Comparison of ENCODE assay signal across 22 mouse cellular contexts in the genomic region with DNA sequence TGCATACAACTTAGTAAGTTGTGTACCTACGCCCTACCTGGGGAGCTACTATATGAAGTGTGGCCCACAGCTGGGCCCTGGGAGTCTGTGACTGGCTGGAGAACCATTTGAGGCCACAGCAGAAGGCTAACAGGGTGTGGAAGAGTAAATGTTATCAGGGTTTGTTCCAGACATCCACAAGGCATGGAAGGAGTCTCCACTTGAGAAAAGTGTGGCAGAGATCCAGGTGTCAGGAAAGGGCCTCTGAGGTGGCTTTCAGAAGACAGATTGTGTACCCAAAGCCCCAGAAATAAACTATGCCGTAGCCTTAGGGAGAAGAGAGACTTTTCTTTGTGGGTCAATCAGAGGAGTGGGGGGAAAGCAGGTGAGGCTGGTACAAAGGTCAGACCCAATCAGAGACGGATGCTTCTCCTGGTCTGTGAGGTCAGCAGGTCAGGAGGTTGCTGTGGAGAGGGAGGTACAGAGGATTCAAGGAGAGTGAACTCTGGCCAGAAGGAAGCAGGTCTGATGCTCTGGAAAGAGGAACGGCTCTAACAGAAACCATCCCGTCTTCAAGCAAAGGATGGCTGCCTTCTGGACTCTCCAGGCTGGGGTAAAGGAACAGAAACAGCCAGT.
DNase-seq lines count a peak whose midpoint lies in the region; ATAC-seq and TF ChIP-seq lines count a peak whose summit lies in the region.
"Had no signal": no experiment of that assay in that cellular context is flagged by ENCODE, and none has a peak within 500 bp of the region (broad histone marks: within the 10 kb centered on the region; RNA-seq: fewer than 3 reads in every experiment).

No protein-coding gene starts in this region.

- no peak overlapping the region for H3K4me2 ChIP-seq in heart, embryonic 11.5 days
- no peak overlapping the region for H3K4me2 ChIP-seq in midbrain, embryonic 13.5 days (replicated peaks)
- H3K4me2 ChIP-seq in lung, postnatal 0 days (replicated peaks; ENCODE audit: low read depth, low read length), result no peak overlapping the region
- no peak overlapping the region for H3K4me2 ChIP-seq in stomach, embryonic 16.5 days (ENCODE audit: low read depth, low read length)
- H3K4me2 ChIP-seq in forebrain, embryonic 16.5 days (ENCODE audit: low read length), result no peak overlapping the region
- H3K4me2 ChIP-seq: embryonic facial prominence, embryonic 13.5 days; heart, embryonic 15.5 days; hindbrain, embryonic 14.5 days; liver, embryonic 13.5 days; midbrain, embryonic 12.5 days had no signal

- peak; percentile 41 for TF ChIP-seq EP300 in lung, postnatal 0 days (IDR thresholded peaks at IDR 0.05)

- H3K4me1 ChIP-seq in heart, embryonic 11.5 days (ENCODE audit: control insufficient read depth, insufficient read depth, low read length), result peaks cover 15% of the 10 kb centered on the region
- H3K4me1 ChIP-seq in midbrain, embryonic 10.5 days, result peaks cover 39% of the 10 kb centered on the region
- H3K4me1 ChIP-seq in midbrain, embryonic 13.5 days (replicated peaks), result peaks cover 17% of the 10 kb centered on the region
- peaks cover 44% of the 10 kb centered on the region; the same call in 1 of the 2 replicates for H3K4me1 ChIP-seq in lung, postnatal 0 days (ENCODE audit: insufficient read depth, low read depth, low read length)
- peaks cover 43% of the 10 kb centered on the region for H3K4me1 ChIP-seq in stomach, embryonic 16.5 days (ENCODE audit: control insufficient read depth, insufficient read depth, low read length)
- peaks cover 5% of the 10 kb centered on the region for H3K4me1 ChIP-seq in forebrain, embryonic 16.5 days (replicated peaks; ENCODE audit: control insufficient read depth, insufficient read depth, low read length)

- ATAC-seq in heart, embryonic 11.5 days (replicated peaks; ENCODE audit: insufficient number of reproducible peaks, low FRiP score, low TSS enrichment), result no peak
- no peak for ATAC-seq in midbrain, embryonic 13.5 days
- peak; percentile 20 for ATAC-seq in lung, postnatal 0 days
- no peak for ATAC-seq in stomach, embryonic 16.5 days (ENCODE audit: insufficient read depth, low FRiP score)
- no peak for ATAC-seq in forebrain, embryonic 16.5 days
- ATAC-seq: forebrain, embryonic 14.5 days; inflammation-experienced regulatory T-cells, adult 6 months had no signal

- DNase-seq in heart, adult 11 months, result peak; percentile 64
- DNase-seq in midbrain, embryonic 10.5 days (ENCODE audit: low spot score), result no peak
- peak; percentile 60 for DNase-seq in lung, postnatal 0 days (ENCODE audit: low spot score)
- no peak for DNase-seq in gastrocnemius, adult 2 months
- DNase-seq: adrenal gland, postnatal 36 days; cerebellum, postnatal 25 days; gastrocnemius, postnatal 14 days; heart, adult 2 months; heart, postnatal 4 days; kidney, postnatal 4 days; liver, embryonic 13.5 days; thymus, postnatal 25 days had no signal

- no peak overlapping the region for H3K27ac ChIP-seq in heart, embryonic 11.5 days (ENCODE audit: low read depth, low read length)
- H3K27ac ChIP-seq in midbrain, embryonic 10.5 days (replicated peaks), result 0 out of 2 replicates have a peak overlapping the region, but pooled peaks have one; percentile 7
- H3K27ac ChIP-seq in midbrain, embryonic 13.5 days, result no peak overlapping the region
- H3K27ac ChIP-seq in lung, postnatal 0 days (ENCODE audit: low read length), result peak overlapping the region; percentile 83; the same call in 1 of the 2 replicates
- peak overlapping the region; percentile 79 for H3K27ac ChIP-seq in stomach, embryonic 16.5 days (ENCODE audit: low read length)
- no peak overlapping the region for H3K27ac ChIP-seq in forebrain, embryonic 16.5 days (ENCODE audit: low read length)
- no peak overlapping the region for H3K27ac ChIP-seq in gastrocnemius, adult 2 months
- H3K27ac ChIP-seq: embryonic facial prominence, embryonic 13.5 days; heart, adult 2 months; heart, embryonic 15.5 days; hindbrain, embryonic 14.5 days; liver, embryonic 13.5 days; midbrain, embryonic 12.5 days had no signal

- intact Hi-C loops in gastrocnemius, adult 2 months (cut with DNase I), result no loop called here

- no peaks in the 10 kb centered on the region for H3K27me3 ChIP-seq in heart, embryonic 11.5 days (ENCODE audit: control insufficient read depth, insufficient read depth, low read length)
- peaks cover 24% of the 10 kb centered on the region; the same call in 1 of the 2 replicates for H3K27me3 ChIP-seq in midbrain, embryonic 10.5 days (ENCODE audit: low read depth, poor library complexity, severe bottlenecking)
- peaks cover 3% of the 10 kb centered on the region; the same call in 1 of the 2 replicates for H3K27me3 ChIP-seq in midbrain, embryonic 13.5 days
- H3K27me3 ChIP-seq in lung, postnatal 0 days (replicated peaks; ENCODE audit: insufficient read depth, low read length), result no peaks in the 10 kb centered on the region
- no peaks in the 10 kb centered on the region for H3K27me3 ChIP-seq in stomach, embryonic 16.5 days (ENCODE audit: control insufficient read depth, insufficient read depth, low read length)
- H3K27me3 ChIP-seq in forebrain, embryonic 16.5 days (replicated peaks; ENCODE audit: control insufficient read depth, insufficient read depth, low read length), result no peaks in the 10 kb centered on the region; the same call in 1 of the 2 replicates
- H3K27me3 ChIP-seq: embryonic facial prominence, embryonic 13.5 days; heart, embryonic 15.5 days; liver, embryonic 13.5 days had no signal

- H3K4me3 ChIP-seq in heart, embryonic 11.5 days (ENCODE audit: low read depth, low read length), result no peak overlapping the region
- no peak overlapping the region for H3K4me3 ChIP-seq in midbrain, embryonic 10.5 days
- no peak overlapping the region for H3K4me3 ChIP-seq in midbrain, embryonic 13.5 days (replicated peaks)
- no peak overlapping the region for H3K4me3 ChIP-seq in lung, postnatal 0 days (ENCODE audit: low read depth, low read length)
- no peak overlapping the region for H3K4me3 ChIP-seq in stomach, embryonic 16.5 days (replicated peaks; ENCODE audit: low read length)
- H3K4me3 ChIP-seq in forebrain, embryonic 16.5 days (replicated peaks; ENCODE audit: low read length), result no peak overlapping the region
- no peak overlapping the region for H3K4me3 ChIP-seq in gastrocnemius, adult 2 months
- H3K4me3 ChIP-seq: embryonic facial prominence, embryonic 13.5 days; heart, adult 2 months; heart, embryonic 15.5 days; liver, embryonic 13.5 days; midbrain, embryonic 12.5 days had no signal

- WGBS in heart, embryonic 11.5 days (ENCODE audit: insufficient replicate concordance), result 70% methylated on average over 5 of the region's 5 CpGs
- WGBS in midbrain, embryonic 10.5 days, result 84% methylated on average over 5 of the region's 5 CpGs
- 91% methylated on average over 5 of the region's 5 CpGs for WGBS in midbrain, embryonic 13.5 days
- 52% methylated on average over 5 of the region's 5 CpGs for WGBS in lung, postnatal 0 days
- 64% methylated on average over 5 of the region's 5 CpGs for WGBS in stomach, embryonic 16.5 days
- 83% methylated on average over 5 of the region's 5 CpGs for WGBS in forebrain, embryonic 16.5 days

- TF ChIP-seq CTCF in lung, postnatal 0 days (IDR thresholded peaks at IDR 0.05), result no peak
- no peak for TF ChIP-seq CTCF in gastrocnemius, adult 2 months (IDR thresholded peaks at IDR 0.05)

- no peak overlapping the region for H3K9ac ChIP-seq in heart, embryonic 11.5 days (ENCODE audit: low read depth, low read length)
- no peak overlapping the region for H3K9ac ChIP-seq in midbrain, embryonic 13.5 days (replicated peaks)
- no peak overlapping the region for H3K9ac ChIP-seq in lung, postnatal 0 days (replicated peaks; ENCODE audit: low read depth)
- H3K9ac ChIP-seq in stomach, embryonic 16.5 days (ENCODE audit: low read length), result no peak overlapping the region
- H3K9ac ChIP-seq in forebrain, embryonic 16.5 days (replicated peaks; ENCODE audit: low read depth, low read length), result no peak overlapping the region
- H3K9ac ChIP-seq: embryonic facial prominence, embryonic 13.5 days; heart, embryonic 15.5 days; hindbrain, embryonic 14.5 days; liver, embryonic 13.5 days; midbrain, embryonic 12.5 days had no signal

- H3K9me3 ChIP-seq in heart, embryonic 11.5 days (replicated peaks; ENCODE audit: control insufficient read depth, low read length), result no peaks in the 10 kb centered on the region
- no peaks in the 10 kb centered on the region for H3K9me3 ChIP-seq in midbrain, embryonic 10.5 days (replicated peaks)
- H3K9me3 ChIP-seq in midbrain, embryonic 13.5 days, result no peaks in the 10 kb centered on the region
- no peaks in the 10 kb centered on the region for H3K9me3 ChIP-seq in lung, postnatal 0 days (ENCODE audit: low read length)
- H3K9me3 ChIP-seq in stomach, embryonic 16.5 days (replicated peaks; ENCODE audit: control insufficient read depth, low read length), result no peaks in the 10 kb centered on the region
- no peaks in the 10 kb centered on the region for H3K9me3 ChIP-seq in forebrain, embryonic 16.5 days (ENCODE audit: control insufficient read depth, low read length)
- H3K9me3 ChIP-seq: embryonic facial prominence, embryonic 13.5 days; heart, embryonic 15.5 days; liver, embryonic 13.5 days; midbrain, embryonic 12.5 days had no signal

- no peaks in the 10 kb centered on the region for H3K36me3 ChIP-seq in heart, embryonic 11.5 days (ENCODE audit: control insufficient read depth, insufficient read depth, low read length)
- H3K36me3 ChIP-seq in midbrain, embryonic 10.5 days, result no peaks in the 10 kb centered on the region
- no peaks in the 10 kb centered on the region for H3K36me3 ChIP-seq in midbrain, embryonic 13.5 days
- no peaks in the 10 kb centered on the region for H3K36me3 ChIP-seq in lung, postnatal 0 days (ENCODE audit: insufficient read depth, low read length)
- no peaks in the 10 kb centered on the region for H3K36me3 ChIP-seq in stomach, embryonic 16.5 days (ENCODE audit: control insufficient read depth, insufficient read depth, low read length)
- H3K36me3 ChIP-seq in forebrain, embryonic 16.5 days (ENCODE audit: control insufficient read depth, insufficient read depth), result no peaks in the 10 kb centered on the region
- H3K36me3 ChIP-seq: embryonic facial prominence, embryonic 13.5 days; heart, embryonic 15.5 days; liver, embryonic 13.5 days; midbrain, embryonic 12.5 days had no signal

Comparison
In these comparisons a context has a peak if more than half of its experiments do, and no peak if none do; other contexts are left out.
1. H3K27ac ChIP-seq: peak in midbrain, embryonic 10.5 days (single experiment), lung, postnatal 0 days (single experiment) and stomach, embryonic 16.5 days (single experiment); none in heart, embryonic 11.5 days (single experiment), midbrain, embryonic 13.5 days (single experiment), forebrain, embryonic 16.5 days (single experiment) and gastrocnemius, adult 2 months (single experiment).
2. DNase-seq: peak in heart, adult 11 months (single experiment) and lung, postnatal 0 days (single experiment); none in midbrain, embryonic 10.5 days (single experiment) and gastrocnemius, adult 2 months (single experiment).